Mouse (Mus musculus) ES-CJ7 (cell line): ENCODE data around the gene Ryr1.

Experiments used
- DNase-seq: peaks from one replicate; pipeline ENCODE4 v3.0.0; 2011; ENCODE audit warnings: low read depth, low spot score

Ryr1 gene

DNA sequence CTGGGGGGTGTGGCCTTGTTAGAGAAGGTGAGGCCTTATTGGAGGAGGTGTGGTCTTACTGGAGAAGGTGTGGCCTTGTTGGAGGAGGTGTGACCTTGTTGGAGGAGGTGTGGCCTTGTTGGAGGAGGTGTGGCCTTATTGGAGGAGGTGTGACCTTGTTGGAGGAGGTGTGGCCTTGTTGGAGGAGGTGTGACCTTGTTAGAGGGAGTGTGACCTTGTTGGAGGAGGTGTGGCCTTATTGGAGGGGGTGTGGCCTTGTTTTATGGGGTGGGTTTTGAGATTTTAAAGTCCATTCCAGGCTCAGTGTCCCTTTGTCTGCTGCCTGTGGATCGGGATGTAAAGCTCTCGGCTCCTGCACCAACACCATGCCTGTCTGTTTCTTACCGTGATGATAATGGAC is 40.6 kb downstream of the Ryr1 start:
- peak; percentile 86 for DNase-seq

DNA sequence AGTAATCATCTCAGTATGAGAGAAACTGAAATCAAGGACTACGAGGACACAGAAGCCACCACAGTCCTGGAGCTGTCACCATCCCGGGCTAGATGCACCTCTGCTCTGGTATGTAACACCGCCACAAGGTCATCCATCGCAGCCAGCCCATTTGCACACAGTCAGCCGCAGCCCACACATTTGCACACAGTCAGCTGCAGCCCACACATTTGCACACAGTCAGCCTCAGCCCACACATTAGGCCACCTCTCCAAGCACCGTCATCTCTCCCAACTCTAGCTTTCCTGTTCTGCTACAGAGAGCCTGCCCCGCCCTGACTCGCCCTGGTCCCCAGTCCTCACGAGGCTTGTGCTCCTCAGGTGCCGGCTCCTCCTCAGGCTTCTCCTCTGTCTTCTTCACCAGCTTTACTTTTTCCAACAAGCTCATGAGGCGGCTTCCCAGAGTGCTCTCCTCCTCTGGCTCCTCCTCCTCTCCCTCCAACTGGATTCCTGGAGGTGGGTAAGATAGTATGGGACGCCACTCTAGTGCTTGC is 45.5 kb downstream of the Ryr1 start:
- DNase-seq, result peak; percentile 50

DNA sequence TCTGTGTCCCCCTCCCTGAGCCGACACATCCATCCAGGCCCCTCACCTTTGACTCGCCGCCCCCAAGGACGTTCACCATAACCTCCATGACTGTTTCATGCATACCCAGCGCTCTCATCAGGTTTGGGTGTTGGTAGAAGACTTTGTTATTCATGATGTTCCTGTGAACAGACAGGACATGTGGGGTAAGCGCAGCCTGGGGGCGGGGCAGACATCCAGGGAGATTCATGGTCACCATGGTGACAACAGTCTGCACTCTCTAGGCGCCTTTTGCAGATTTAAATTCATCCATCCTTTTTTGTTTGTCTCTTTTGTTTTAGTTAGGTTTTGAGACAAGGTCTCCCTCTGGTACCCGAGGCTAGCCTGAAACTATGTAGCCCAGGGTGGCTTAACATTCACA is 48.0 kb downstream of the Ryr1 start:
- peak; percentile 53 for DNase-seq

DNA sequence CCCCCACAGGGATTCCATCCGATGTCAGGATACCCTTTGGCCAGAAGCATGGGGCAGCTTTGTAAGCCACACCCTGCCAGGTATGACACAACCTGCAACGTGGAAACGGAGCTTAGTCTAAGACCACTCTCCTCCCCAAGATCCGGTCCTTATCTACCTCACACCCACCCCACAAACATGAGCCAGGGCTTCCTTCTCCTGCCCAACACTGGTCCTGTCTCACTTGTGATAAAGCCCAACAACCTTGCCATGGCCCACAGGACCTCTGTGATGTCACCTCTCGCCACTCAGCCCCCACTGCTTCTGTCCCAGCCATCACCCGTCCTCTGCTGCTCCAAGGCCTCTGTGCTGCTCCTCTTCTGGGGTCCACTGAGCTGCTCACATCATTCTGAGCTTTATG is 49.8 kb downstream of the Ryr1 start:
- no peak for DNase-seq

DNA sequence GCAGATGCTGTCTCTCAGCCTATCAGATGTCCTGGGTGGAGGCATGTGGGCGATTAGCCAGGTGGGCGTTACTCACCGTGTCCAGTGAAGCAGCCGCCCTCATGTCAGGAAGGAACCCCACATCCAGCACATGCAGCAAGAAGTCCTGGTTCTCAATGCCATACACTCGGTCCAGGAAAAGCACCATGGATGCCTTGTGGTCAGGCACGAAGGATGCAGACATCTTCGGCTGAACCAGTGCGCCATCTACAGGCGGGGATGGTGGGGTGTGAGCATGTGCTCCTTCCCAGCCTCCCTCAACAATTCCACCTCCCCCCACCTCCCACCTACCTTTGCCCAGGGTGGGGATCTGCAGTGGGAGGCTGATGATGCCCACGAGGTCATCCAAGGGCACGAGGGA is 52.3 kb downstream of the Ryr1 start:
- DNase-seq, result peak; percentile 69

DNA sequence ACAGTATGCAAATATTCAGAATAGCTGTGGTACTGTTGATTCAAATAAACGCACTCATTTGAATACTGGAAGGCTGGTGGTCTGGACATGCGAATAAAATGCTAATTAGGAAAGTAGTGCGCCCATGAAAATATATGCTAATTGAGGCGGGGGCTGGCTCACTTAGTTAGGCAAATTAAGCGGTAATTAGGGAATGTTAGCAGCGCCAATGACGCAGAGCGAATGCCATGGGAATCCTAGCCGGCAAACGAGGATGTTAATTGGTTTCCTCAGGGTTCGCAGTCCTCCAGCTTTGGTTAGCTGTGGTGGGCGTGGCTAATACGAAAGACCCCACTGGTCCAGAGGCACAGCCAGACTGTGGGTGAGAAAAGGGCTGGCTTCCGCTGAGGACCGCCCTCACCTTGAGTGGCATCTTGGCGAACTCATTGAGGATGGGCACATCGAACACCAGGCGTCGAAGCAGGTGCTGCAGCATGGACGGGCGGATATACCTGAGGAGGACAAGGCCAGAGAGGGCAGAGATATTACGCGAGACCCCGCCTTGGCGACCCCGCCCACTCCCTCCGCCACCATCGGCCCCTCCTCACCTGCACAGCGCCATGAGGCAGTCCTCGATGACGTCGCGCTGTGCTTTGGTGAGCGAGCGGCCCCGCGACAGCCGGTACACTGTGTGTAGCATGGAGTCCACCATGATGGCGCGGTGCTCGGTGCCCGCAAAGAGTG is 53.6 kb downstream of the Ryr1 start:
- DNase-seq, result peak; percentile 68

DNA sequence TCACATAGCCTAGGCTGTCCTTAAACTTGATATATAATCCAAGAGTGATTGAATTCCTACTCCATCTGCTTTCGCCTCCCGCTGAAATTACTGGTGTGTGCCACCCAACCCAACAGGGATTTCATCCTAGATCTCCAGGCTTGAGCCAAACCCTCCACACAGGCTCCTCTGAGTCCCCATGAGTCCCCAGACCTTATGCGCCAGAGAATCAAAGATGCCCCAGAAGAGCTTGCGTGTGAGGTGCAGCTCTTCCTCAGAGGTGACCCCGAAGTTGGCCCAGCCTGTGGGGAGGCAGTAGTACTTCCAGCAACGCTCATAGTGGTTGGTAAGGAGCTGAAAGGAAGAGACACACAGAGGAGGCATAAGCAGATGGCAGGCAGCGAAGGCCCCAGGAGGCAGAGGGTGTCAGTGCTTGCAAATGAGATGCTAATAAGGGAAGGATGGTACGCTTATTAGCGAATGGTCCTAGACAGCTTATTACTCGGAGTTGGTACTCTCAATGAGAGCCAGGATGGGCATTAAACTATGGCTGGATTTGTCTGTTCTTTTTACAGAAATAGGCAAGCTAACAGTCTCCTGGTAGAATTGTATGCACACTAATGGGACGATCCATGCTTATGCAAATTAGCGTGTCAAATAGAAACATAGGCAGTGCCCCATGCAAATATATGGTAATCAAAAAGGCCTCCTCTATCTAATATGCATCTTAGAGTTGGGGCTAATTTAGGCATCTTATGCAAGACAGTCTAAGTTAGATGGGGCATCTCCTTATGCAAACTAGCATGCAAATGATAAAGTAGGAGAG is 54.4 kb downstream of the Ryr1 start:
- DNase-seq, result no peak

DNA sequence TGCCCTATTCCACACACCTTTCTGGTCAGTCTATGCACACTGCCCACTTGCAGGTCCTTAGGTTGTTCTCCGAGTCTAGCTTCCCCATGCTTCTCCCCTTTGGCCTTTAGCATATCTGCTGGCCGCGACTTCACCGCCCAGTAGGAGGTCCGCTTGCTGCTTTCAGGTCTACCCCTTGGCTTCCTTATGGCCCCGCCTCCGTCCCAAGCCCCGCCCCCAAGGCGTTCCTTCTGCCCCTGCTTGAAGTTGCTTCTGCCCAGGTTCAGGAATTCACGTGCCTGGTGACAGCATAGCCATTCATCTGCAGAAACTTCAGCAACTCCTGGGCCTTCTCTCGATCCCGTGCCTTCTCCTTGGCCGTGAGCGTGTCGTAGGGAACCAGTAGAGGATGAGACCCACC is 57.2 kb downstream of the Ryr1 start:
- peak; percentile 89 for DNase-seq

DNA sequence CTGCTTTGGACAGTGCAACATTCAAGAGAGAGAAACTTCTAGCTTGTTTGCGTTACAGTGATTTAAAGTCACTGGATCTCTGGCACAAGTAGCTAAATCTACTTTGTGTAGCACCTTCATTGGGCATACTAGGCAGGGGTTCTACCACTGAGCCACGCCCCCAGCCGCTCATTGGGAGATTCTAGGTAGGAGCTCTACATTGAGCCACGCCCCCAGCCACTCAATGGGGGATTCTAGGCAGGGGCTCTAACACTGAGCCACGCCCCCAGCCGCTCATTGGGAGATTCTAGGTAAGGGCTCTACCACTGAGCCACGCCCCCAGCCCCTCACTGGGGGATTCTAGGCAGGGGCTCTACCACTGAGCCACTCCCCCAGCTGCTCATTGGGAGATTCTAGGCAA is 61.5 kb downstream of the Ryr1 start:
- peak; percentile 67 for DNase-seq

DNA sequence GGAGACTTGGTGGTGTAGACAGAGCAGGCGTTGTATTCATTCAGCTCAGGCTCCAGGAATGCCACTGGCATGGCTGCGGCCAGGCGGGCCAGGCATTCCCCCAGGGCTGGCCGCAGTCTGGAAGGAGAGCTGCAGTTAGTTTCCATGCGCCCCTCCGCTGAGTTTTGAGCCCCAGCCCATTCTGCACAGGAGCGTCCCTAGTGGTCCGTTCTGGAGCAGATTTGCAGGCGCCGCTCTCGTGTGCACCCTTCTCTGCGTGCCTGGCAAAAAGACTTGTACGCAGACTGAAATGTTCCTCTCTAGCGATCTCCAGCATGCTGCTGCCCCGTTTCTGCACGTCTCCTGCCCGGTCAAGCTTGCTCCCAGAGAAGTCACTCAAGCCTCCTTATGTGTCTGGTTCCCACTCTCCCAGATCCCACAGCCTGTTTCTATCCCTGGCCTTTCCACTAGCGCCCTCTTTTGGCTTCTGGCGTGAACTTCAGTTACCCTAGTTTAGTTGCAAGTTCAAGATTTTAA is 63.4 kb downstream of the Ryr1 start:
- peak; percentile 81 for DNase-seq

DNA sequence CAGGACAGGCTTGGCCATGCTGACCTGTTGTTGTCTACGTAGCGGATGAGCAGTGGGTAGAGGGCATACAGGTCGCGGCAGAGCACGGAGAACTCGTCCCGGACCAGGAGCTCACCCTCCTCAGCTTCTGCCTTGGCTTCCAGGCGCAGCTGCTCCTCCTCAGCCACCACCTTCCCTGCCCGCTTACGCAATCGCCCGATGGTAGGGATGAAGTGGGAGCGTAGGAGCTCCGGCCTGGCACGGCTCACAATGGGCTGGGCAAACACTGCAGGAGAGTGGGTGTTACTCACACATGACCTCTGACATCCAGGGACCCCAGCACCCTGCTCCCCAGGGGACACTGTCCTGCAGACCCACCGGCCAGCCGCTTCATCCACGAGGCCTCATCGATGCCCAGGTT is 65.5 kb downstream of the Ryr1 start:
- DNase-seq, result no peak

DNA sequence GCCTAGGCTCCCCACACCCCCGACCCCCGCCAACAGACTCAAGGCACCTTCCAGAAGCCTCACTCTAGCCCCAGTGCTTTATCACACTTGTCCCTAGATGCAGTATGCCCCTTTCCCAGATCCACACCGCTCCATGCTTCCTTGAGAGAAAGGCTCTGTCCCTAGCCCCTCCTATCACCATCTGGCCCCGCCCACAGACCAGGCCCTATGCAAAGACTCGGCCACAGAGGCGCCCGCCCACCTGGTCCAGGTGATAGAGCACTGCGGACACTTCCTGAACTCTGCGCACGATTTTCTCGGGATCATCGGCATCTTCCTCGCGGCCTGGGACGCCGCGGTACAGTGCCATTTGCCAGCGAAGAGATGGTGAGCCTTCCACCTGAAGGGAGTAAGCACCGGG is 72.2 kb downstream of the Ryr1 start:
- DNase-seq, result peak; percentile 62

DNA sequence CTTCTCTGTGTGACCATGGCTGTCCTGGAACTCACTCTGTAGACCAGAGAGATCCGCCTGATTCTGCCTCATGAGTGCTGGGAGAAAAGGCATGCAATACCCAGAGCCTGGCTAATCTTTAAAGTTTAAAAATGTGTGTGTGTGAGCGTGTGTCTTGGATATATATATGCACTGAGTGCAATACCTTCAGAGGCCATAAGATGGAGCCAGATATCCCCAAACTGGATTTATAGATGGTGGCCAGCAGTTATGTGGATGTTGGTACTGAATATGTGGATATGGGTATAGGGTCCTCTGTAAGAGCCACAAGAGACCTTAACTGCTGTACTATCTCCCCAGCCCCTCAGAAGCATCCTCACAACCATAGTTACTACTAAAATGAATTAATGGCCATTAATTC is 74.2 kb downstream of the Ryr1 start:
- peak; percentile 65 for DNase-seq

DNA sequence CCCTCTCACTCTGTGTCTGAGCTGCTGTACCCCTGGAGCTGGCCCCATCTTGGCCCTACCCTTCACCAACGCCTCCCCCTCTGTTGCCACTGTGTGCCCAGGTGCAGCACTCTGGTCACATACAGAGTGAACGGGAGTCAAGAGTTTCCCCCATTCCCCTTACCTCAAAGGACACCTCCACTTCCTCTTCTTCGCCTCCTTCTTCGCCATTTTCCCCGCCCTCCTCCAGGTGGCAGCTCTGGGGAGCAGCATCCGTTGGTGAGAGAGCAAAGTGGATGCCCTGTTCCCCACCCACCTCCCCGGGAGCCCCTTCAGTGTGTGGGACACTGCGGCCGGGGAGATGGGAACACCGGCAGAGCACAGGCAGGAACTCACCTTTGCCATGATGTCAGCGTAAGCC is 76.4 kb downstream of the Ryr1 start:
- no peak for DNase-seq

DNA sequence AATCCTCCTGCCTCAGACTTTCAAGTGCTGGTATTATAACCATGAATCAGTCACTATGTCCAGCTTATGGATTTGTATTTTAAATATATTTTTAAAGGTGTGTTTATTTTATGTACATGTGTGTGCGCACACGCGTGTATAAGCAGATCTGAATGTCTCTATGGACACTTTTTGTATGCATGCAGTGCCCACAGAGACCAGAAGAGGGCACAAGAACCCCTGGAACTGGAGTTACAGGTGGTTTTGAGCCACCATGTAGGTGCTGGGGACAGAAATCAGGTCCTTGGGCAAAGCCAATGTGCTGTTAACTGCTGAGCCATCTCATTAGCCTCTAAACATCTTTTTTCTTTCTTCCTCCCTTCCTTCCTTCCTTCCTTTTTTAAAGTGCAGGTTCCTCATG is 76.9 kb downstream of the Ryr1 start:
- no peak for DNase-seq

DNA sequence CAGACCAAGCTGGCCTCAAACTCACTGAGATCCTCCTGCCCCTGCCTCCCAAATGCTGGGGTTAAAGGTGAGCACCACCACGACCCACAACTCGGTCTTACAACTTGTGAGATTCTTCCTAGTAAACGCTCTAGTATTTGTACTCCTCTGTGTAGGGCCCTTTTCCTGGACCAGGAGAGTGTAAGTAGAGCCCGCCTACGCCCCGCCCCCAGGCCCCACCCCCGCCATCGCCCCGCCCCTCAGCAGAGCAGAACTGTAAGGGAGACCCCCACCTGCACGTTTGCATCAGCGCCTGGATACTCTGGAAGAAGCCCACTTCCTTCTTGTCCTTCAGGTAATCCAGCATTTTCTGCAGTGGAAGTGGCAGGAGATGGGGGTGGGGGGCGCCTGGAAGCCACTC is 78.4 kb downstream of the Ryr1 start:
- DNase-seq, result no peak

DNA sequence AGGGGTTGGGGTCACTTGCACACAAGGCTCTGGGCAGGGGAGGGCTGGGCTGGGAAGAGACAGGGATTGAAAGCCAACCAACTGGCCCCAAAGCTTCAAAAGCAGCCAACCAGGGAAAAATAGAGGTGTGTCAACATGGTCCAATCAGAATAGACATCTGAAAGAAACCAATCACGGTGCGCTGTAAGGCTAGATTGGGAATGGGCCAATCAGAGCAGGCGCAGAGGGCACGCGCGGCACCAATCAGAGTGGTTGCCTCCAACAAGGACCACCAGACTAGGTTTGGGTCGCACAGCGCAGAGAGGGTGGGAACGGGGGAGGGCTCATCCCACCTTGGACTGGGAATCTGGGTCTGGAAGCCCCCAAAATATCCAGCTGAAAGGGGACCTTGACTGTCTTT is 80.7 kb downstream of the Ryr1 start:
- DNase-seq, result peak; percentile 74

DNA sequence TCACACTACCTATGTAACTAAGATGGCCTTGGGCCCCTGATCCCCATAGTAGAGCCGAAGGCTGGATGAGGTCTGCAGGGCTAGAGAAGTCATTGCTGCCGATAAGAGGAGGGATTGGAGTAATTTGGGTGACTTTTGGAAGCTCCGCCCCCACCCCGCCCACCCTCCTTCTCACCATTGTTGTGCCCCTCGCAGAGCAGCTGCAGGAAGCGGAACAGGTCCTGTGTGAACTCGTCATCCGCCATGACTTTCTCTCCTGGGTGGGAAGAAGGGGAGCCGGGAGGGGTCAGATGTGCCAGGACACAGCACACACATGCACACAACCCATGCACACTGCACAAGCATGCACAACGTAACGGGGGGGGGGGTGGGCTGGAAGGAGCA is 81.3 kb downstream of the Ryr1 start:
- DNase-seq, result no peak

DNA sequence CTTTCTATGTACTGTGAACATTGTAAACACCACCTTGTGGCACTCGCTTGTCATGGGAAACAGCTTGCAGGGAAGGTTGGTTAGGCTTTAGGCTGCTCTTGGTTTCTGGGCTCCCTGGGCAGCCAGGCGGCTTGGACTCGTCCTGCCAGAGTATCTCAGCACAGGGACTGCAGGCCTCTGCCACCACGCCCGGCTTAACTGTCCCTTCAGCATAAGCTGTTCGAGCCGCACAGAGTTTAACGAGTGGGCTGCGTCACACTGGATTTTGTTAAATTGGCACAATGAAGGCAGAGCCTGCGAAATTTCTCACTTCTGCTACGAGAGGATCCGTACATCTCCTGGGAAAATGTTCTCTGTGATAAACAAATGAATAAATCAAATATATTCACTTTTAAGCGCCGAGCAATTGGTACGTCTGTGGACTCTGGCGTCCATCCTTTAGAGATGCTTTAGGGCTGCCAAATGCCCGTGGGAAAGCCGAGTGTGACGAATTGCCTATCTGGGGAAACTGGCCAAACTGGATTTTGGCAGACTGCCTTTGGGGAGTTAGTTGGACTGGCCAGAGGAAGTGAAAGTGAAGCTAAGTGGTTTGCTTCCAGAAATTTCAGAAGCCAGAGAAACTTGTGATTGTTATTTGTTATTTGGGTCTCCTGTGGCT is 81.8 kb downstream of the Ryr1 start:
- no peak for DNase-seq

DNA sequence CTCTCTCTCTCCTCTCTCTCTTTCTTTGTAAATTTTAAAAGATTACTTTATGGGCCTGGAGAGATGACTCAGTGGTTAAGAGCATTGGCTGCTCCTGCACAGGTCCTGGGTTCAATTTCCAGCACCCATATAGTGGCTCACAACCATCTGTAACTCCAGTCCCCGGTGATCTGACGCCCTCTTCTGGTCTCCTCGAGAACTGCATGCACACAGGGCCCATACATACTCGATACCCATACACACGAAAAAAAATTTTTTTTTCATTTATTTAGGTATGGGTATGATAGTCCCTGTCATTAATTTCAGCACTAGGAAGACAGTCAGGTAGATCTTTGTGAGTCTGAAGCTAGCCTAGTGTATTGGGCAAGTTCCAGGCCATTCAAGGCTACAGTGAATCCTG is 83.8 kb downstream of the Ryr1 start:
- no peak for DNase-seq

DNA sequence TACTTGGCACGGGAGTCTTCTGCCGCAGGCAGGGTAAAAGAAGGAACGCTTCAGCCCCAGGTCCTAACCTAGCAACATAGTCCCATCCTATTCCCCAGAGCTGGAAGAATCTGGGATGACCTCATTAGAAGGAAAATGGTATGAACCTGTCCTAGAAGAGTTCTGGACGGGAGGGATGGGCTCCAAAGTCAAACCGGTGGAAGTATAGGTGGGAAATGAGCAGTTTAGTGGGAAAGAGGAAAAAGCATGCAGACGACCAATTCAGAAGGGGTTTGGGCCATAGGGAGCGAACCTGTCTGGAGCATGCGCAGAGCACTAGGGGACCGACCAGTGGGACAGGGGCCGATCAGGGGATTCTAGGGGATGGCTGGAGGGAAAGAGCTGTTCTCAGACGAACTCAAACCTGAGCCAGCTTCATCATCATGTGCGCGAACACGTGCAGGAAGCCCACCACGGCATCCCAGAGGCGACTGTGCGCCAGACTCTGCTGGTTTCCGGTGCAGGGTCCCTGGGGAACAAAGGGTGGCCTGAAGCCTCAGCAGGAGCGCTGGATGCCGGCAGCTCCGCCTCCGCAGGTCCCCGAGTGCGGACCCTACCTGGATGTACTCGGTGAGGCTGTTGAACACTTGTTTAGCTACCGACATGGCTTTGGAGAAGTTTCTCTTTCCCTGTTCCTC is 84.9 kb downstream of the Ryr1 start:
- peak; percentile 83 for DNase-seq

DNA sequence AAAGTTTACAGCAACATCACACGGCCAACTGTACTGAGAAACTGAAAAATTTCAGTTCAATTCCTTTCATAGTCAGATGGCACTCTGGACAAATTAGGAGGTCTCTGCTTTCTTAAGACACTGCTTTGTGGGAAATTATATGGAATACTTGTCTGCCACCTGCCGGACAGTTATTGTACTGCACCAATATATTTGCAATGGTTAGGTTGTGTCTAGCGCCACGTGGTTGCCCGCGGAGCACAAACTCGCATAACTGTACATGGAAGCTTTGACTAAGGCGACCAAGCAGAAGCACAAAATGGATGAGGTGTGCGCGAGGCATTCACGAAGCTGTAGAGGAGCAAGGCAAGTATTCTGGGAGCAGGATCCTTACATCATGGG is 85.4 kb downstream of the Ryr1 start:
- DNase-seq, result peak; percentile 94
